Mouse (Mus musculus) lung, postnatal 0 days (tissue): ENCODE measurements around the gene Fto.

ENCODE experiments used
- CTCF ChIP-seq: IDR thresholded peaks from 2 replicates; pipeline ENCODE4 v1.5.1; 2016; ENCODE audit warnings: antibody characterized with exemption, mild to moderate bottlenecking
- EP300 ChIP-seq: IDR thresholded peaks from 2 replicates; pipeline ENCODE4 v1.6.1; 2016; ENCODE audit warnings: antibody characterized with exemption, mild to moderate bottlenecking, control low read depth

GRCm38 (mm10) chr8:91538892-91539291 lies 225.6 kb downstream of the Fto start:
- no peak for TF ChIP-seq CTCF
- TF ChIP-seq EP300, result no peak
